In the genomic region with DNA sequence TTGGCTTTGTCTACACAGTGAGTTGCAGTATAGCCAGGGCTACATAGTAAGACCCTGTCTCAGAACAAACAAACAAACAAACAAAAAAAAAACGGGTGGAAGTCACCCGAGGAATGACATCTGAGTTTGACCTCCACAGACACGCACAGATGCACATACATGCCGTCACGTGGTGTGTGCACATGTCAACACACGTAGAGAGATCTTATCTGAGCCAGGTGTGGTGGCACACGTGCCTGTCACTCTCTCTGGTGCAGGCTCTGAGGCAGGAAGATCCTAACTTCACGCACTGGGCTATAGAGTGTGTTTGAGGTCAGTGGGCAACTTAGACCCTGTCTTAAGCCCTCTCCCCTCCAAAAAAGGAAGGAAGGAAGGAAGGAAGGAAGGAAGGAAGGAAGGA, we compare ENCODE assay signal across 16 mouse cellular contexts. TPM values are rescaled to one million over a fixed set of nuclear protein-coding genes. Genes with fewer than 3 reads are reported as not detected.
DNase-seq lines count a peak whose midpoint lies in the region; ATAC-seq and TF ChIP-seq lines count a peak whose summit lies in the region.
"Had no signal": no experiment of that assay in that cellular context is flagged by ENCODE, and none has a peak within 500 bp of the region (broad histone marks: within the 10 kb centered on the region; RNA-seq: fewer than 3 reads in every experiment).

No protein-coding gene starts in this region.

- H3K4me3 ChIP-seq in liver, embryonic 15.5 days (replicated peaks) = peak overlapping the region; percentile 41
- no peak overlapping the region for H3K4me3 ChIP-seq in midbrain, postnatal 0 days (ENCODE audit: low read depth, low read length)
- H3K4me3 ChIP-seq: forebrain, embryonic 13.5 days; left cerebral cortex, adult 2 months; limb, embryonic 15.5 days; myocyte had no signal

- DNase-seq in kidney, adult 18-20 months = peak; percentile 51
- no peak for DNase-seq in kidney, postnatal 10 days
- peak; percentile 50 to 53 for DNase-seq in kidney, adult 8-10 months
- peak; percentile 56 to 80 for DNase-seq in thymus, postnatal 36 days
- DNase-seq in midbrain, postnatal 0 days (ENCODE audit: low spot score) = no peak
- no peak for DNase-seq in layer of hippocampus, adult 18-20 months (ENCODE audit: low spot score in 2 of 2)
- no peak for DNase-seq in adrenal gland, postnatal 25 days
- DNase-seq: cerebellum, adult 2 months; gastrocnemius, postnatal 25 days had no signal

- H3K9ac ChIP-seq in liver, embryonic 15.5 days = 0 out of 2 replicates have a peak overlapping the region, but pooled peaks have one; percentile 31
- H3K9ac ChIP-seq in midbrain, postnatal 0 days (replicated peaks; ENCODE audit: low read length, poor library complexity, severe bottlenecking) = no peak overlapping the region
- H3K9ac ChIP-seq: forebrain, embryonic 13.5 days; limb, embryonic 15.5 days had no signal

- no peaks in the 10 kb centered on the region for H3K27me3 ChIP-seq in liver, embryonic 15.5 days
- no peaks in the 10 kb centered on the region for H3K27me3 ChIP-seq in midbrain, postnatal 0 days (ENCODE audit: insufficient read depth, low read length)
- H3K27me3 ChIP-seq: CH12.LX; forebrain, embryonic 13.5 days; limb, embryonic 15.5 days had no signal

- no peak for ATAC-seq in liver, embryonic 15.5 days (ENCODE audit: insufficient read depth)
- ATAC-seq in midbrain, postnatal 0 days (ENCODE audit: low FRiP score) = no peak
- ATAC-seq: forebrain, embryonic 13.5 days had no signal

- WGBS in liver, embryonic 15.5 days (ENCODE audit: insufficient replicate concordance) = 53% methylated on average over 8 of the region's 8 CpGs
- whole genome bisulfite sequencing in midbrain, postnatal 0 days = 82% methylated on average over 8 of the region's 8 CpGs

- no peaks in the 10 kb centered on the region for H3K9me3 ChIP-seq in liver, embryonic 15.5 days (replicated peaks)
- H3K9me3 ChIP-seq in midbrain, postnatal 0 days (ENCODE audit: low read length) = no peaks in the 10 kb centered on the region
- H3K9me3 ChIP-seq: forebrain, embryonic 13.5 days; limb, embryonic 15.5 days had no signal

- H3K4me2 ChIP-seq in liver, embryonic 15.5 days = peak overlapping the region; percentile 45
- no peak overlapping the region for H3K4me2 ChIP-seq in midbrain, postnatal 0 days (ENCODE audit: low read depth, low read length, poor library complexity, severe bottlenecking)
- H3K4me2 ChIP-seq: forebrain, embryonic 13.5 days; limb, embryonic 15.5 days had no signal

- no peak for TF ChIP-seq CTCF in midbrain, postnatal 0 days (IDR thresholded peaks at IDR 0.05)

- H3K27ac ChIP-seq in liver, embryonic 15.5 days (replicated peaks) = peak overlapping the region; percentile 48; the same call in 1 of the 2 replicates
- H3K27ac ChIP-seq in midbrain, postnatal 0 days (ENCODE audit: low read depth, low read length) = no peak overlapping the region
- H3K27ac ChIP-seq: forebrain, embryonic 13.5 days; left cerebral cortex, adult 2 months; limb, embryonic 15.5 days had no signal

- H3K4me1 ChIP-seq in liver, embryonic 15.5 days (replicated peaks) = peaks cover 43% of the 10 kb centered on the region
- H3K4me1 ChIP-seq in midbrain, postnatal 0 days (ENCODE audit: insufficient read depth, low read length) = peaks cover 2% of the 10 kb centered on the region; the same call in 1 of the 2 replicates

- H3K36me3 ChIP-seq in liver, embryonic 15.5 days (replicated peaks) = peaks cover 40% of the 10 kb centered on the region
- H3K36me3 ChIP-seq in midbrain, postnatal 0 days (ENCODE audit: insufficient read depth, low read length) = 0 out of 2 replicates have a peak, but pooled peaks cover 5% of the 10 kb centered on the region

RNA-seq across cellular contexts. Expression of a gene that starts 4.0 kb away (rescaled TPM):
- polyA plus RNA-seq in liver, embryonic 15.5 days (2015; fragmentation: Nextera tagmentation; extraction: Ambion mirVana) = 46.3 and 48.5 TPM in 2 replicates
- 12.4 and 14.9 TPM in 2 replicates for total RNA-seq in midbrain, postnatal 0 days (2014; rRNA removed)
- 18.3 and 19.3 TPM in 2 replicates for polyA plus RNA-seq in midbrain, postnatal 0 days (2015; fragmentation: Nextera tagmentation; extraction: Ambion mirVana)
- total RNA-seq in layer of hippocampus, adult 18-20 months (2021) = 10 to 100 TPM; 23.3 to 26.0 TPM
- 218 and 244 TPM in 2 replicates for total RNA-seq in adrenal gland, postnatal 25 days (2021)

RNA-seq across cellular contexts. Expression of a gene that starts 19.3 kb away (rescaled TPM):
- 1.9 and 2.2 TPM in 2 replicates for polyA plus RNA-seq in liver, embryonic 15.5 days (2015; fragmentation: Nextera tagmentation; extraction: Ambion mirVana)
- total RNA-seq in midbrain, postnatal 0 days (2014; rRNA removed) = not detected in 2 replicates
- polyA plus RNA-seq in midbrain, postnatal 0 days (2015; fragmentation: Nextera tagmentation; extraction: Ambion mirVana) = 0.15 and 0.20 TPM in 2 replicates
- not detected for total RNA-seq in layer of hippocampus, adult 18-20 months (2021)
- 0.95 and 1.0 TPM in 2 replicates for total RNA-seq in adrenal gland, postnatal 25 days (2021)
- total RNA-seq: CH12.LX had no signal

RNA-seq across cellular contexts. Expression of a gene that starts 41.3 kb away (rescaled TPM):
- not detected in 2 replicates for polyA plus RNA-seq in liver, embryonic 15.5 days (2015; fragmentation: Nextera tagmentation; extraction: Ambion mirVana)
- total RNA-seq in midbrain, postnatal 0 days (2014; rRNA removed) = not detected in 2 replicates
- not detected in 2 replicates for polyA plus RNA-seq in midbrain, postnatal 0 days (2015; fragmentation: Nextera tagmentation; extraction: Ambion mirVana)
- total RNA-seq in layer of hippocampus, adult 18-20 months (2021) = not detected
- total RNA-seq in adrenal gland, postnatal 25 days (2021) = not detected in 2 replicates
- total RNA-seq: gastrocnemius, postnatal 25 days; left cerebral cortex, adult 2 months; megakaryocyte, adult 5-6 weeks had no signal
- polyA plus RNA-seq: cerebellum, adult 2 months; forebrain, embryonic 13.5 days had no signal

RNA-seq across cellular contexts. Expression of a gene that starts 43.1 kb away (rescaled TPM):
- not detected in 2 replicates for polyA plus RNA-seq in liver, embryonic 15.5 days (2015; fragmentation: Nextera tagmentation; extraction: Ambion mirVana)
- total RNA-seq in midbrain, postnatal 0 days (2014; rRNA removed) = not detected in 2 replicates
- polyA plus RNA-seq in midbrain, postnatal 0 days (2015; fragmentation: Nextera tagmentation; extraction: Ambion mirVana) = not detected in 2 replicates
- under 1 TPM in 1 of 2 experiments, not detected in 1; 0.18 TPM for total RNA-seq in layer of hippocampus, adult 18-20 months (2021)
- total RNA-seq in adrenal gland, postnatal 25 days (2021) = not detected in 2 replicates
- total RNA-seq: gastrocnemius, postnatal 25 days; left cerebral cortex, adult 2 months; megakaryocyte, adult 5-6 weeks had no signal
- polyA plus RNA-seq: forebrain, embryonic 13.5 days had no signal

RNA-seq across cellular contexts. Expression of a gene that starts 47.7 kb away (rescaled TPM):
- polyA plus RNA-seq in liver, embryonic 15.5 days (2015; fragmentation: Nextera tagmentation; extraction: Ambion mirVana) = 0.06 and 0.10 TPM in 2 replicates
- total RNA-seq in midbrain, postnatal 0 days (2014; rRNA removed) = 0.11 TPM in 1 of 2 replicates, not detected in the other
- polyA plus RNA-seq in midbrain, postnatal 0 days (2015; fragmentation: Nextera tagmentation; extraction: Ambion mirVana) = 0.11 TPM in 1 of 2 replicates, not detected in the other
- not detected for total RNA-seq in layer of hippocampus, adult 18-20 months (2021)
- 0.36 TPM in 1 of 2 replicates, not detected in the other for total RNA-seq in adrenal gland, postnatal 25 days (2021)
- total RNA-seq: gastrocnemius, postnatal 25 days had no signal
- polyA plus RNA-seq: myocyte had no signal

Comparison
In these comparisons a context has a peak if more than half of its experiments do, and no peak if none do; other contexts are left out.
1. DNase-seq: peak in kidney, adult 18-20 months (single experiment), kidney, adult 8-10 months (2 of 2) and thymus, postnatal 36 days (2 of 2); none in kidney, postnatal 10 days (single experiment), midbrain, postnatal 0 days (single experiment), layer of hippocampus, adult 18-20 months (0 of 2) and adrenal gland, postnatal 25 days (single experiment).